Comparison of ENCODE assay signal across 12 mouse cellular contexts in genomic region chr12:98481460-98481859, GRCm38 (mm10).
A peak's percentile ranks its signal among the peaks of the same experiment; 100 is the strongest.
DNase-seq lines count a peak whose midpoint lies in the region; ATAC-seq and TF ChIP-seq lines count a peak whose summit lies in the region.
"Had no signal": no experiment of that assay in that cellular context is flagged by ENCODE, and none has a peak within 500 bp of the region (broad histone marks: within the 10 kb centered on the region; RNA-seq: fewer than 3 reads in every experiment).

No protein-coding gene starts in this region.

- 46% methylated on average over 2 of the region's 2 CpGs for WGBS in hindbrain, embryonic 14.5 days

- H3K4me3 ChIP-seq in hindbrain, embryonic 14.5 days (replicated peaks; ENCODE audit: low read length): no peak overlapping the region
- no peak overlapping the region for H3K4me3 ChIP-seq in gastrocnemius, adult 2 months
- H3K4me3 ChIP-seq: limb, embryonic 13.5 days; megakaryocyte, embryonic 14.5 days had no signal

- ATAC-seq in hindbrain, embryonic 14.5 days (ENCODE audit: low FRiP score): no peak

- H3K27me3 ChIP-seq in hindbrain, embryonic 14.5 days (ENCODE audit: control insufficient read depth, insufficient read depth, low read length): no peaks in the 10 kb centered on the region
- H3K27me3 ChIP-seq: CH12.LX; megakaryocyte, embryonic 14.5 days had no signal

- H3K36me3 ChIP-seq in hindbrain, embryonic 14.5 days (replicated peaks; ENCODE audit: control insufficient read depth, insufficient read depth): no peaks in the 10 kb centered on the region
- H3K36me3 ChIP-seq: limb, embryonic 13.5 days had no signal

- no peak for TF ChIP-seq CTCF in gastrocnemius, adult 2 months (IDR thresholded peaks at IDR 0.05)

- intact Hi-C loops in gastrocnemius, postnatal 14 days (cut with DNase I; ENCODE audit: low total_unique reads): no loop called here
- intact Hi-C loops in gastrocnemius, adult 2 months (cut with DNase I): no loop called here
- intact Hi-C loops in gastrocnemius, postnatal 36 days (cut with DNase I): no loop called here

- H3K4me2 ChIP-seq in hindbrain, embryonic 14.5 days (replicated peaks): no peak overlapping the region
- H3K4me2 ChIP-seq: limb, embryonic 13.5 days had no signal

- H3K9ac ChIP-seq in hindbrain, embryonic 14.5 days: no peak overlapping the region
- H3K9ac ChIP-seq: limb, embryonic 13.5 days had no signal

- peaks cover 27% of the 10 kb centered on the region for H3K4me1 ChIP-seq in hindbrain, embryonic 14.5 days (replicated peaks; ENCODE audit: control insufficient read depth, insufficient read depth, low read length)
- H3K4me1 ChIP-seq: limb, embryonic 13.5 days; megakaryocyte, embryonic 14.5 days had no signal

- H3K9me3 ChIP-seq in hindbrain, embryonic 14.5 days (ENCODE audit: control insufficient read depth, low read length): no peaks in the 10 kb centered on the region
- H3K9me3 ChIP-seq: limb, embryonic 13.5 days; megakaryocyte, embryonic 14.5 days had no signal

- no peak overlapping the region for H3K27ac ChIP-seq in hindbrain, embryonic 14.5 days
- no peak overlapping the region for H3K27ac ChIP-seq in gastrocnemius, adult 2 months
- H3K27ac ChIP-seq: limb, embryonic 13.5 days had no signal

- DNase-seq in right cerebral cortex, postnatal 4 days: peak; percentile 38
- DNase-seq in right cerebral cortex, adult 2 months (ENCODE audit: low spot score in 2 of 2): no peak
- DNase-seq in cerebellum, postnatal 10 days: peak; percentile 85 to 90
- DNase-seq in hindbrain, embryonic 14.5 days (ENCODE audit: low spot score): peak; percentile 41
- no peak for DNase-seq in gastrocnemius, postnatal 14 days
- no peak for DNase-seq in gastrocnemius, adult 2 months
- no peak for DNase-seq in gastrocnemius, postnatal 36 days
- DNase-seq: kidney, adult 2 months; lung, adult 2 months had no signal

Comparison
In these comparisons a context has a peak if more than half of its experiments do, and no peak if none do; other contexts are left out.
1. DNase-seq: peak in right cerebral cortex, postnatal 4 days (single experiment), cerebellum, postnatal 10 days (2 of 2) and hindbrain, embryonic 14.5 days (single experiment); none in right cerebral cortex, adult 2 months (0 of 2), gastrocnemius, postnatal 14 days (single experiment), gastrocnemius, adult 2 months (single experiment) and gastrocnemius, postnatal 36 days (0 of 2).